Mouse (Mus musculus): ENCODE data around the gene Ly86. TPM values are rescaled to one million over a fixed set of nuclear protein-coding genes. Genes with fewer than 3 reads are reported as not detected.

Ly86 gene
- 18.4 and 24.3 TPM in 2 replicates for polyA plus RNA-seq (2015; fragmentation: Nextera tagmentation; extraction: Ambion mirVana)

GRCm38 (mm10) chr13:37344909-37345772 lies at the start of gene Ly86:
Ly86 (plus strand) TSS chr13:37345208.

All from spleen, postnatal 0 days (tissue).